Mouse (Mus musculus): Measurements from ENCODE around the gene Tmem107. TPM values are rescaled to one million over a fixed set of nuclear protein-coding genes. Genes with fewer than 3 reads are reported as not detected.

The Tmem107 gene
- polyA plus RNA-seq, 1 experiment from 2014 or later = 30.6 TPM

- peaks cover 19% of the 10 kb centered on the region for H3K4me1 ChIP-seq (replicated peaks)
- peak overlapping the region; percentile 70 for H3K27ac ChIP-seq (ENCODE audit: poor library complexity, severe bottlenecking)
- H3K4me2 ChIP-seq = peak overlapping the region; percentile 60
- ATAC-seq (ENCODE audit: insufficient number of reproducible peaks, low FRiP score) = peak; percentile 80; the same call in 1 of the 2 replicates
- H3K9ac ChIP-seq = peak overlapping the region; percentile 66
- peaks cover 42% of the 10 kb centered on the region for H3K36me3 ChIP-seq
- WGBS = 1% methylated on average over 30 of the region's 30 CpGs
- no peaks in the 10 kb centered on the region for H3K9me3 ChIP-seq (replicated peaks)
- peak overlapping the region; percentile 56 for H3K4me3 ChIP-seq
- no peaks in the 10 kb centered on the region for H3K27me3 ChIP-seq (replicated peaks)
Measured at GRCm38 (mm10) chr11:69110319-69111046, 39.9 kb downstream of the Tmem107 start.

DNA sequence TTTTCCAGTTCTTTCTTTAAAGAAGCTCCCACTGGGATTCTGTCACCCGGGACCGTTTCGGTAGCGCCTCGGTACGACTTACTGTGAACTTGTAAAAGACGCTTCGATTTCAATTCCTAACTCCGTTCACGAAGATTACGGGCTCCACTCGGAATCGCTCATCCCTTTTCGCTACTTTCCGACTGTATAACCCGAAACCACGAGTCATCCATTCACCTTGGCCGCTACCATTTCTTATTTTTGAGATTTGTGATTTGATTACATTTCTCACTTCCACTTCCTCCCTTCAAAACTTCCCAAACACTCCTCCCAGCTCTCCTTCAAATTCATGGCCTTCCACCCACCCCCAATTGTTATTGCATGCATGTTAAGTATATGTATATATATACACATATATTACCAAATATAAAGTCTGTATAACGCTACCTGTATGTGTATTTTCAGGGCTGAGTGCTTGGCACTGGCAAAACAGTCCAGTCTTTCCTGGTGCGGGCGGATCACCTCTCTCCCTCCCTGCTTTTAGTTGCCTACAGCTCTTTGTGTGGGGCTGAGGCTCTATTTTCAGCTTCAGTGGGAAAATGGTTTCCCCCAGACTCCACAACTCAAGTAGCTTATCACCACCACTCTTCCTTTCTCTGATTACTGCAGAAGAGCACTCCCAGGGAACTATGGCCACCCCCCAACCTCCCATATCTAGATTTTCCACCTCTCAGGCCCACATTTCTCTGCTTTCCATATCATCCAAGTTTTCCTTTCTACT, 40.6 kb downstream of the Tmem107 start:
- no peaks in the 10 kb centered on the region for H3K9me3 ChIP-seq (replicated peaks)
- H3K36me3 ChIP-seq = peaks cover 34% of the 10 kb centered on the region
- peak overlapping the region; percentile 70 for H3K27ac ChIP-seq (ENCODE audit: poor library complexity, severe bottlenecking)
- peaks cover 19% of the 10 kb centered on the region for H3K4me1 ChIP-seq (replicated peaks)
- peak overlapping the region; percentile 56 for H3K4me3 ChIP-seq
- 3% methylated on average over 21 of the region's 21 CpGs for WGBS
- H3K27me3 ChIP-seq (replicated peaks) = no peaks in the 10 kb centered on the region
- H3K4me2 ChIP-seq = peak overlapping the region; percentile 60
- ATAC-seq (ENCODE audit: insufficient number of reproducible peaks, low FRiP score) = no peak
- H3K9ac ChIP-seq = peak overlapping the region; percentile 66

- H3K4me3 ChIP-seq = peak overlapping the region; percentile 56; the same call in 1 of the 2 replicates
- peaks cover 28% of the 10 kb centered on the region for H3K36me3 ChIP-seq
- no peak for ATAC-seq (ENCODE audit: insufficient number of reproducible peaks, low FRiP score)
- WGBS = 50% methylated on average over 4 of the region's 4 CpGs
- H3K27me3 ChIP-seq (replicated peaks) = no peaks in the 10 kb centered on the region
- H3K9me3 ChIP-seq (replicated peaks) = no peaks in the 10 kb centered on the region
- H3K27ac ChIP-seq (ENCODE audit: poor library complexity, severe bottlenecking) = peak overlapping the region; percentile 70
- H3K9ac ChIP-seq = 0 out of 2 replicates have a peak overlapping the region, but pooled peaks have one; percentile 25
- peak overlapping the region; percentile 46 for H3K4me2 ChIP-seq
- H3K4me1 ChIP-seq (replicated peaks) = peaks cover 20% of the 10 kb centered on the region
Measured at GRCm38 (mm10) chr11:69111865-69112264, 41.3 kb downstream of the Tmem107 start.

GRCm38 (mm10) chr11:69114018-69114417, 43.4 kb downstream of the Tmem107 start:
- Histone ChIP-seq H3K4me2 (no peak overlapping the region), H3K27me3 (replicated peaks) (no peaks in the 10 kb centered on the region), H3K9ac (no peak overlapping the region), H3K4me1 (replicated peaks) (peaks cover 25% of the 10 kb centered on the region), H3K36me3 (peaks cover 6% of the 10 kb centered on the region), H3K9me3 (replicated peaks) (no peaks in the 10 kb centered on the region), H3K27ac (ENCODE audit: poor library complexity, severe bottlenecking) (no peak overlapping the region), H3K4me3 (no peak overlapping the region)
- WGBS = 59% methylated on average over 3 of the region's 3 CpGs
- no peak for ATAC-seq (ENCODE audit: insufficient number of reproducible peaks, low FRiP score)

DNA sequence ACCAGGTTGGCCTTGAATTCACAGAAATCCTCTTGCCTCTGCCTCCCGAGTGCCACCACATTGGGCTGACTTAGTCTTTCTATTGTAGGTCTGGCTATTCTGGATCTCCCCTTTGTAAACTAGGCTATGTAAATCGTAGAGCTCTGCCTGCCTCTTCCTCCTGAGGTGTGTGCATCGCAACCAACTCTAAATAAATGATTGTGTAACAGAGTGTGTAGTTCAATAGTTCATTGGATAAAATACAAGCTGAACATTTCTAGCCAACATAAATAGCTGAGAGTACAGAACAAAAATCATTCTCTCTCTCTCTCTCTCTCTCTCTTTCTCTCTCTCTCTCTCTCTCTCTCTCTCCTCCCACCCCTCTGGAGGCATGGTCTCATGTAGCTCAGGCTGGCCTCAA, 44.0 kb downstream of the Tmem107 start:
- H3K4me1 ChIP-seq (replicated peaks) = peaks cover 29% of the 10 kb centered on the region
- WGBS = 78% methylated on average over 3 of the region's 3 CpGs
- no peak overlapping the region for H3K4me2 ChIP-seq

GRCm38 (mm10) chr11:69116843-69117242, 46.2 kb downstream of the Tmem107 start:
- H3K4me2 ChIP-seq = peak overlapping the region; percentile 90
- no peak overlapping the region for H3K9ac ChIP-seq
- H3K9me3 ChIP-seq (replicated peaks) = no peaks in the 10 kb centered on the region
- no peaks in the 10 kb centered on the region for H3K36me3 ChIP-seq
- H3K27me3 ChIP-seq (replicated peaks) = no peaks in the 10 kb centered on the region
- ATAC-seq (ENCODE audit: insufficient number of reproducible peaks, low FRiP score) = no peak
- peak overlapping the region; percentile 73; the same call in 1 of the 2 replicates for H3K4me3 ChIP-seq
- no peak overlapping the region for H3K27ac ChIP-seq (ENCODE audit: poor library complexity, severe bottlenecking)
- 53% methylated on average over 5 of the region's 5 CpGs for WGBS
- H3K4me1 ChIP-seq (replicated peaks) = peaks cover 35% of the 10 kb centered on the region

More for the DNA sequence above, 44.0 kb downstream of the Tmem107 start:
- peaks cover under 1% of the 10 kb centered on the region; the same call in 1 of the 2 replicates for H3K36me3 ChIP-seq
- no peak overlapping the region for H3K27ac ChIP-seq (ENCODE audit: poor library complexity, severe bottlenecking)
- H3K4me3 ChIP-seq = no peak overlapping the region
- no peaks in the 10 kb centered on the region for H3K9me3 ChIP-seq (replicated peaks)
- H3K9ac ChIP-seq = no peak overlapping the region
- H3K27me3 ChIP-seq (replicated peaks) = no peaks in the 10 kb centered on the region
- ATAC-seq (ENCODE audit: insufficient number of reproducible peaks, low FRiP score) = no peak

GRCm38 (mm10) chr11:69117737-69118695, 47.4 kb downstream of the Tmem107 start:
- no peaks in the 10 kb centered on the region for H3K27me3 ChIP-seq (replicated peaks)
- under 1% methylated on average over 45 of the region's 45 CpGs for WGBS
- H3K9me3 ChIP-seq (replicated peaks) = no peaks in the 10 kb centered on the region
- no peaks in the 10 kb centered on the region for H3K36me3 ChIP-seq
- peaks cover 29% of the 10 kb centered on the region for H3K4me1 ChIP-seq (replicated peaks)
- peak overlapping the region; percentile 73 for H3K4me3 ChIP-seq
- peak overlapping the region; percentile 84 for H3K27ac ChIP-seq (ENCODE audit: poor library complexity, severe bottlenecking)
- H3K9ac ChIP-seq = peak overlapping the region; percentile 83
- ATAC-seq (ENCODE audit: insufficient number of reproducible peaks, low FRiP score) = peak; percentile 28; the same call in 1 of the 2 replicates
- peak overlapping the region; percentile 90 for H3K4me2 ChIP-seq

DNA sequence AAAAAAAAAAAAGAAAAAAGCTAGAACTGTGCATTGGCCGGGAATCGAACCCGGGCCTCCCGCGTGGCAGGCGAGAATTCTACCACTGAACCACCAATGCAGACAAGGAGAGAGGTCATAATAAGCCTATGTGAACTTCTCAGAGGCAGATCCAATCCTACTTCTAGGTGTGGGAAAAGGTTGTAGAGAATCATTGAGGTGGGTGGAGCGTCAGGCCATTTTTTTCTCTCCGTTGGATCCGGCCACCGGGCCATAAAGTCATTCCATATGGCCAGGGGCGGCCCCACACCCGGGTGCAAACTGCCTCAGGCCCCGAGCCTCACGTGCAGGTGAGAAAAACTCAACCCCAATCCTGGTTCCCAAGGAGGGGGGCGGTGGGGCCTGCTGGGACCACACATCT, 48.2 kb downstream of the Tmem107 start:
- WGBS = under 1% methylated on average over 15 of the region's 15 CpGs
- peak overlapping the region; percentile 73 for H3K4me3 ChIP-seq
- no peaks in the 10 kb centered on the region for H3K36me3 ChIP-seq
- ATAC-seq (ENCODE audit: insufficient number of reproducible peaks, low FRiP score) = no peak
- peaks cover 29% of the 10 kb centered on the region for H3K4me1 ChIP-seq (replicated peaks)
- H3K9me3 ChIP-seq (replicated peaks) = no peaks in the 10 kb centered on the region
- H3K27me3 ChIP-seq (replicated peaks) = no peaks in the 10 kb centered on the region
- H3K27ac ChIP-seq (ENCODE audit: poor library complexity, severe bottlenecking) = no peak overlapping the region
- peak overlapping the region; percentile 90 for H3K4me2 ChIP-seq
- H3K9ac ChIP-seq = peak overlapping the region; percentile 34; the same call in 1 of the 2 replicates

- H3K4me1 ChIP-seq (replicated peaks) = peaks cover 29% of the 10 kb centered on the region
Measured at GRCm38 (mm10) chr11:69119446-69120155, 49.0 kb downstream of the Tmem107 start.

More at GRCm38 (mm10) chr11:69119446-69120155, 49.0 kb downstream of the Tmem107 start:
- Histone ChIP-seq H3K36me3 (no peaks in the 10 kb centered on the region), H3K27ac (ENCODE audit: poor library complexity, severe bottlenecking) (no peak overlapping the region), H3K4me2 (peak overlapping the region; percentile 90), H3K4me3 (peak overlapping the region; percentile 67), H3K27me3 (replicated peaks) (no peaks in the 10 kb centered on the region), H3K9me3 (replicated peaks) (no peaks in the 10 kb centered on the region), H3K9ac (no peak overlapping the region)
- no peak for ATAC-seq (ENCODE audit: insufficient number of reproducible peaks, low FRiP score)
- WGBS = 37% methylated on average over 14 of the region's 14 CpGs
